Mouse (Mus musculus): ENCODE measurements around the gene Rxfp2.

Gene Rxfp2

GRCm38 (mm10) chr5:150114007-150114406 lies 95.5 kb downstream of the Rxfp2 start:
- DNase-seq (ENCODE audit: extremely low spot score, low spot score) = no peak

- DNase-seq (ENCODE audit: extremely low spot score, low spot score) = no peak
Observed at GRCm38 (mm10) chr5:150114778-150115177, 96.3 kb downstream of the Rxfp2 start.

- DNase-seq (ENCODE audit: extremely low spot score, low spot score) = no peak
Observed at GRCm38 (mm10) chr5:150115271-150116092, 97.0 kb downstream of the Rxfp2 start.

- DNase-seq (ENCODE audit: extremely low spot score, low spot score) = no peak
Observed at GRCm38 (mm10) chr5:150116216-150116905, 97.9 kb downstream of the Rxfp2 start.

GRCm38 (mm10) chr5:150116906-150117216 lies 98.4 kb downstream of the Rxfp2 start:
- DNase-seq (ENCODE audit: extremely low spot score, low spot score) = no peak

- DNase-seq (ENCODE audit: extremely low spot score, low spot score) = no peak
Observed at GRCm38 (mm10) chr5:150118124-150118454, 99.6 kb downstream of the Rxfp2 start.

- DNase-seq (ENCODE audit: extremely low spot score, low spot score) = peak; percentile 90
Observed at GRCm38 (mm10) chr5:150118455-150119241, 100.2 kb downstream of the Rxfp2 start, which contains the start of gene Fry. Gene Fry (plus strand): TSS chr5:150118645.

- DNase-seq (ENCODE audit: extremely low spot score, low spot score) = no peak
Observed at GRCm38 (mm10) chr5:150120676-150121075, 102.2 kb downstream of the Rxfp2 start.

GRCm38 (mm10) chr5:150122095-150122494 lies 103.6 kb downstream of the Rxfp2 start:
- no peak for DNase-seq (ENCODE audit: extremely low spot score, low spot score)

GRCm38 (mm10) chr5:150122571-150122970 lies 104.1 kb downstream of the Rxfp2 start:
- DNase-seq (ENCODE audit: extremely low spot score, low spot score) = no peak

- DNase-seq (ENCODE audit: extremely low spot score, low spot score) = no peak
Observed at GRCm38 (mm10) chr5:150125920-150126319, 107.4 kb downstream of the Rxfp2 start.

GRCm38 (mm10) chr5:150128432-150128831 lies 110.0 kb downstream of the Rxfp2 start:
- no peak for DNase-seq (ENCODE audit: extremely low spot score, low spot score)

GRCm38 (mm10) chr5:150130144-150130543 lies 111.7 kb downstream of the Rxfp2 start:
- no peak for DNase-seq (ENCODE audit: extremely low spot score, low spot score)

GRCm38 (mm10) chr5:150131166-150131565 lies 112.7 kb downstream of the Rxfp2 start:
- no peak for DNase-seq (ENCODE audit: extremely low spot score, low spot score)
